Comparison of ENCODE assay signal across 26 mouse cellular contexts in genomic region chr17:68120744-68121143, GRCm38 (mm10).
DNase-seq lines count a peak whose midpoint lies in the region; ATAC-seq and TF ChIP-seq lines count a peak whose summit lies in the region.
"Had no signal": no experiment of that assay in that cellular context is flagged by ENCODE, and none has a peak within 500 bp of the region (broad histone marks: within the 10 kb centered on the region; RNA-seq: fewer than 3 reads in every experiment).

No protein-coding gene starts in this region.

- WGBS in kidney, postnatal 0 days: 63% methylated on average over 6 of the region's 6 CpGs
- WGBS in kidney, embryonic 16.5 days: 70% methylated on average over 6 of the region's 6 CpGs
- WGBS in lung, embryonic 15.5 days: 41% methylated on average over 6 of the region's 6 CpGs
- 59% methylated on average over 6 of the region's 6 CpGs for WGBS in stomach, embryonic 15.5 days
- 54% methylated on average over 6 of the region's 6 CpGs for WGBS in stomach, postnatal 0 days

- no peak overlapping the region for H3K9ac ChIP-seq in kidney, postnatal 0 days (ENCODE audit: low read depth, low read length)
- H3K9ac ChIP-seq in kidney, embryonic 16.5 days (replicated peaks; ENCODE audit: low read length): no peak overlapping the region
- H3K9ac ChIP-seq in lung, embryonic 15.5 days: no peak overlapping the region
- no peak overlapping the region for H3K9ac ChIP-seq in stomach, embryonic 15.5 days
- no peak overlapping the region for H3K9ac ChIP-seq in stomach, postnatal 0 days (ENCODE audit: low read length)
- H3K9ac ChIP-seq: embryonic facial prominence, embryonic 12.5 days; embryonic facial prominence, embryonic 15.5 days; forebrain, postnatal 0 days; heart, embryonic 13.5 days; hindbrain, embryonic 14.5 days had no signal

- H3K4me1 ChIP-seq in kidney, postnatal 0 days (replicated peaks; ENCODE audit: insufficient read depth, low read length): no peaks in the 10 kb centered on the region
- no peaks in the 10 kb centered on the region for H3K4me1 ChIP-seq in kidney, embryonic 16.5 days (ENCODE audit: insufficient read depth, low read length)
- H3K4me1 ChIP-seq in lung, embryonic 15.5 days: no peaks in the 10 kb centered on the region
- no peaks in the 10 kb centered on the region for H3K4me1 ChIP-seq in stomach, embryonic 15.5 days
- H3K4me1 ChIP-seq in stomach, postnatal 0 days (replicated peaks; ENCODE audit: control insufficient read depth, insufficient read depth): no peaks in the 10 kb centered on the region
- H3K4me1 ChIP-seq: embryonic facial prominence, embryonic 12.5 days; embryonic facial prominence, embryonic 15.5 days; heart, embryonic 13.5 days had no signal

- H3K36me3 ChIP-seq in kidney, postnatal 0 days (ENCODE audit: insufficient read depth, low read length): no peaks in the 10 kb centered on the region
- H3K36me3 ChIP-seq in kidney, embryonic 16.5 days (ENCODE audit: insufficient read depth, low read length): no peaks in the 10 kb centered on the region
- H3K36me3 ChIP-seq in lung, embryonic 15.5 days: no peaks in the 10 kb centered on the region
- H3K36me3 ChIP-seq in stomach, embryonic 15.5 days: no peaks in the 10 kb centered on the region
- H3K36me3 ChIP-seq in stomach, postnatal 0 days (ENCODE audit: control insufficient read depth, insufficient read depth, low read length): no peaks in the 10 kb centered on the region
- H3K36me3 ChIP-seq: embryonic facial prominence, embryonic 12.5 days; embryonic facial prominence, embryonic 15.5 days; heart, embryonic 13.5 days had no signal

- H3K27ac ChIP-seq in kidney, postnatal 0 days: no peak overlapping the region
- H3K27ac ChIP-seq in kidney, embryonic 16.5 days (ENCODE audit: low read length): no peak overlapping the region
- H3K27ac ChIP-seq in lung, embryonic 15.5 days: peak overlapping the region; percentile 41; the same call in 1 of the 2 replicates
- H3K27ac ChIP-seq in stomach, embryonic 15.5 days: 0 out of 2 replicates have a peak overlapping the region, but pooled peaks have one; percentile 19
- no peak overlapping the region for H3K27ac ChIP-seq in stomach, postnatal 0 days (replicated peaks)
- H3K27ac ChIP-seq: embryonic facial prominence, embryonic 12.5 days; embryonic facial prominence, embryonic 15.5 days; gastrocnemius, adult 2 months; heart, embryonic 13.5 days; hindbrain, embryonic 14.5 days; hindbrain, postnatal 0 days had no signal

- no peak overlapping the region for H3K4me2 ChIP-seq in kidney, postnatal 0 days (ENCODE audit: low read length)
- no peak overlapping the region for H3K4me2 ChIP-seq in kidney, embryonic 16.5 days (replicated peaks; ENCODE audit: low read depth, low read length)
- H3K4me2 ChIP-seq in lung, embryonic 15.5 days: no peak overlapping the region
- H3K4me2 ChIP-seq in stomach, embryonic 15.5 days: no peak overlapping the region
- no peak overlapping the region for H3K4me2 ChIP-seq in stomach, postnatal 0 days (replicated peaks; ENCODE audit: low read depth)
- H3K4me2 ChIP-seq: embryonic facial prominence, embryonic 12.5 days; embryonic facial prominence, embryonic 15.5 days; heart, embryonic 13.5 days; hindbrain, embryonic 14.5 days had no signal

- H3K4me3 ChIP-seq in kidney, postnatal 0 days (replicated peaks; ENCODE audit: low read depth, low read length): no peak overlapping the region
- H3K4me3 ChIP-seq in kidney, embryonic 16.5 days (ENCODE audit: low read length): no peak overlapping the region
- H3K4me3 ChIP-seq in lung, embryonic 15.5 days: no peak overlapping the region
- H3K4me3 ChIP-seq in stomach, embryonic 15.5 days (replicated peaks): no peak overlapping the region
- no peak overlapping the region for H3K4me3 ChIP-seq in stomach, postnatal 0 days (ENCODE audit: low read depth, low read length)
- H3K4me3 ChIP-seq: embryonic facial prominence, embryonic 12.5 days; embryonic facial prominence, embryonic 15.5 days; gastrocnemius, adult 2 months; heart, embryonic 13.5 days had no signal

- H3K27me3 ChIP-seq in kidney, postnatal 0 days (ENCODE audit: insufficient read depth, low read length): no peaks in the 10 kb centered on the region
- H3K27me3 ChIP-seq in kidney, embryonic 16.5 days (ENCODE audit: insufficient read depth, low read length): no peaks in the 10 kb centered on the region
- H3K27me3 ChIP-seq in lung, embryonic 15.5 days: no peaks in the 10 kb centered on the region
- no peaks in the 10 kb centered on the region for H3K27me3 ChIP-seq in stomach, embryonic 15.5 days (replicated peaks)
- H3K27me3 ChIP-seq in stomach, postnatal 0 days (ENCODE audit: control insufficient read depth, insufficient read depth, low read length): no peaks in the 10 kb centered on the region
- H3K27me3 ChIP-seq: embryonic facial prominence, embryonic 15.5 days; heart, embryonic 13.5 days had no signal

- peak; percentile 19 for DNase-seq in kidney, postnatal 0 days (ENCODE audit: low spot score)
- no peak for DNase-seq in lung, postnatal 36 days
- no peak for DNase-seq in stomach, postnatal 0 days (ENCODE audit: low spot score)
- no peak for DNase-seq in layer of hippocampus, postnatal 36 days
- DNase-seq: adrenal gland, adult 8-10 months; adrenal gland, postnatal 25 days; cerebellum, adult 2 months; cerebellum, adult 9-11 months; cerebellum, postnatal 25 days; forebrain, postnatal 0 days; gastrocnemius, adult 2 months; gastrocnemius, postnatal 14 days; heart, adult 18-20 months; heart, postnatal 14 days; heart, postnatal 4 days had no signal

- no peak for TF ChIP-seq EP300 in stomach, postnatal 0 days (optimal IDR thresholded peaks at IDR 0.05)

- H3K9me3 ChIP-seq in kidney, postnatal 0 days (replicated peaks; ENCODE audit: low read length): no peaks in the 10 kb centered on the region
- H3K9me3 ChIP-seq in kidney, embryonic 16.5 days (ENCODE audit: low read length): no peaks in the 10 kb centered on the region
- no peaks in the 10 kb centered on the region for H3K9me3 ChIP-seq in lung, embryonic 15.5 days
- H3K9me3 ChIP-seq in stomach, embryonic 15.5 days: no peaks in the 10 kb centered on the region
- H3K9me3 ChIP-seq in stomach, postnatal 0 days (ENCODE audit: control insufficient read depth, low read length): no peaks in the 10 kb centered on the region
- H3K9me3 ChIP-seq: embryonic facial prominence, embryonic 12.5 days; embryonic facial prominence, embryonic 15.5 days; heart, embryonic 13.5 days had no signal

- ATAC-seq in kidney, postnatal 0 days (replicated peaks; ENCODE audit: low FRiP score, low read depth): no peak
- no peak for ATAC-seq in kidney, embryonic 16.5 days (ENCODE audit: low FRiP score, low TSS enrichment)
- no peak for ATAC-seq in lung, embryonic 15.5 days (ENCODE audit: borderline replicate concordance, extremely low read depth, low FRiP score, low TSS enrichment)
- no peak for ATAC-seq in stomach, embryonic 15.5 days (ENCODE audit: insufficient read depth, low FRiP score, low read depth)
- no peak for ATAC-seq in stomach, postnatal 0 days (ENCODE audit: low FRiP score, low TSS enrichment)
- ATAC-seq: activated CD4-positive, CD25-positive, alpha-beta regulatory T cell, adult 4 months; CD4-positive, CD25-positive, alpha-beta regulatory T cell, adult 4 months; forebrain, embryonic 14.5 days; forebrain, postnatal 0 days; hindbrain, postnatal 0 days had no signal

- TF ChIP-seq CTCF in kidney, postnatal 0 days (IDR thresholded peaks at IDR 0.05; ENCODE audit: low read depth): no peak
- TF ChIP-seq CTCF in stomach, postnatal 0 days (IDR thresholded peaks at IDR 0.05; ENCODE audit: low read depth): no peak

Comparison
In these comparisons a context has a peak if more than half of its experiments do, and no peak if none do; other contexts are left out.
1. H3K27ac ChIP-seq: peak in lung, embryonic 15.5 days (single experiment) and stomach, embryonic 15.5 days (single experiment); none in kidney, postnatal 0 days (single experiment), kidney, embryonic 16.5 days (single experiment) and stomach, postnatal 0 days (single experiment).